ENCODE assay signal across 29 mouse cellular contexts in genomic region chr16:15272291-15272690, GRCm38 (mm10). TPM values are rescaled to one million over a fixed set of nuclear protein-coding genes. Genes with fewer than 3 reads are reported as not detected.
A peak's percentile ranks its signal among the peaks of the same experiment; 100 is the strongest.
DNase-seq lines count a peak whose midpoint lies in the region; ATAC-seq and TF ChIP-seq lines count a peak whose summit lies in the region.
"Had no signal": no experiment of that assay in that cellular context is flagged by ENCODE, and none has a peak within 500 bp of the region (broad histone marks: within the 10 kb centered on the region; RNA-seq: fewer than 3 reads in every experiment).

No protein-coding gene starts in this region.

- no peak overlapping the region for H3K9ac ChIP-seq in lung, embryonic 14.5 days
- H3K9ac ChIP-seq in lung, embryonic 16.5 days (ENCODE audit: low read length), result no peak overlapping the region
- H3K9ac ChIP-seq in limb, embryonic 13.5 days, result no peak overlapping the region
- H3K9ac ChIP-seq: embryonic facial prominence, embryonic 13.5 days; embryonic facial prominence, embryonic 15.5 days; forebrain, embryonic 12.5 days had no signal

- H3K4me2 ChIP-seq in lung, embryonic 14.5 days, result no peak overlapping the region
- no peak overlapping the region for H3K4me2 ChIP-seq in lung, embryonic 16.5 days (ENCODE audit: low read depth, low read length)
- H3K4me2 ChIP-seq in limb, embryonic 13.5 days (replicated peaks), result no peak overlapping the region
- H3K4me2 ChIP-seq: embryonic facial prominence, embryonic 13.5 days; embryonic facial prominence, embryonic 15.5 days; forebrain, embryonic 12.5 days had no signal

- H3K4me1 ChIP-seq in lung, embryonic 14.5 days (ENCODE audit: insufficient read depth), result no peaks in the 10 kb centered on the region
- H3K4me1 ChIP-seq in lung, embryonic 16.5 days (replicated peaks; ENCODE audit: control insufficient read depth, insufficient read depth, low read length), result no peaks in the 10 kb centered on the region
- H3K4me1 ChIP-seq in limb, embryonic 13.5 days, result 0 out of 2 replicates have a peak, but pooled peaks cover 4% of the 10 kb centered on the region
- H3K4me1 ChIP-seq: embryonic facial prominence, embryonic 13.5 days; embryonic facial prominence, embryonic 15.5 days; forebrain, embryonic 10.5 days; forebrain, embryonic 12.5 days had no signal

- WGBS in lung, embryonic 14.5 days, result 23% methylated on average over 1 of the region's 1 CpGs
- WGBS in lung, embryonic 16.5 days, result 42% methylated on average over 1 of the region's 1 CpGs
- 71% methylated on average over 1 of the region's 1 CpGs for WGBS in limb, embryonic 13.5 days

- no peaks in the 10 kb centered on the region for H3K36me3 ChIP-seq in lung, embryonic 14.5 days (ENCODE audit: insufficient read depth)
- no peaks in the 10 kb centered on the region for H3K36me3 ChIP-seq in lung, embryonic 16.5 days (ENCODE audit: control insufficient read depth, insufficient read depth, low read length)
- H3K36me3 ChIP-seq in limb, embryonic 13.5 days, result no peaks in the 10 kb centered on the region
- H3K36me3 ChIP-seq: embryonic facial prominence, embryonic 13.5 days; embryonic facial prominence, embryonic 15.5 days; forebrain, embryonic 10.5 days; forebrain, embryonic 12.5 days had no signal

- no peak for TF ChIP-seq CTCF in lung, embryonic 14.5 days (IDR thresholded peaks at IDR 0.05; ENCODE audit: low read depth)

- no peak for ATAC-seq in lung, embryonic 14.5 days (ENCODE audit: insufficient read depth)
- ATAC-seq in lung, embryonic 16.5 days (ENCODE audit: low read depth), result peak; percentile 64
- ATAC-seq in limb, embryonic 13.5 days (ENCODE audit: low FRiP score, low read depth), result no peak
- ATAC-seq: forebrain, embryonic 14.5 days had no signal

- H3K9me3 ChIP-seq in lung, embryonic 14.5 days (ENCODE audit: low read depth, low read length), result no peaks in the 10 kb centered on the region
- no peaks in the 10 kb centered on the region for H3K9me3 ChIP-seq in lung, embryonic 16.5 days (ENCODE audit: control insufficient read depth, low read length)
- H3K9me3 ChIP-seq in limb, embryonic 13.5 days, result no peaks in the 10 kb centered on the region
- H3K9me3 ChIP-seq: embryonic facial prominence, embryonic 13.5 days; embryonic facial prominence, embryonic 15.5 days; forebrain, embryonic 10.5 days; forebrain, embryonic 12.5 days had no signal

- intact Hi-C loops in gastrocnemius, postnatal 14 days (cut with DNase I; ENCODE audit: low total_unique reads), result no loop called here

- H3K27ac ChIP-seq in lung, embryonic 14.5 days (ENCODE audit: low read depth), result peak overlapping the region; percentile 58; the same call in 1 of the 2 replicates
- H3K27ac ChIP-seq in lung, embryonic 16.5 days (ENCODE audit: low read length), result 0 out of 2 replicates have a peak overlapping the region, but pooled peaks have one; percentile 41
- 0 out of 2 replicates have a peak overlapping the region, but pooled peaks have one; percentile 15 for H3K27ac ChIP-seq in limb, embryonic 13.5 days
- H3K27ac ChIP-seq: embryonic facial prominence, embryonic 13.5 days; embryonic facial prominence, embryonic 15.5 days; forebrain, embryonic 10.5 days; forebrain, embryonic 12.5 days had no signal

- no peak overlapping the region for H3K4me3 ChIP-seq in lung, embryonic 14.5 days (ENCODE audit: low read depth, low read length)
- no peak overlapping the region for H3K4me3 ChIP-seq in lung, embryonic 16.5 days (ENCODE audit: low read length)
- no peak overlapping the region for H3K4me3 ChIP-seq in limb, embryonic 13.5 days
- H3K4me3 ChIP-seq: embryonic facial prominence, embryonic 13.5 days; embryonic facial prominence, embryonic 15.5 days; erythroblast, embryonic 14.5 days; forebrain, embryonic 10.5 days; forebrain, embryonic 12.5 days had no signal

- H3K27me3 ChIP-seq in lung, embryonic 14.5 days (ENCODE audit: insufficient read depth, low read length), result no peaks in the 10 kb centered on the region
- no peaks in the 10 kb centered on the region for H3K27me3 ChIP-seq in lung, embryonic 16.5 days (ENCODE audit: control insufficient read depth, insufficient read depth, low read depth, low read length)
- H3K27me3 ChIP-seq in limb, embryonic 13.5 days, result no peaks in the 10 kb centered on the region
- H3K27me3 ChIP-seq: embryonic facial prominence, embryonic 13.5 days; embryonic facial prominence, embryonic 15.5 days; forebrain, embryonic 12.5 days had no signal

- peak; percentile 8 for DNase-seq in gastrocnemius, postnatal 14 days
- DNase-seq in gastrocnemius, postnatal 25 days, result no peak
- DNase-seq in lung, embryonic 14.5 days, result peak; percentile 73
- no peak for DNase-seq in lung, postnatal 14 days
- no peak for DNase-seq in lung, postnatal 36 days
- DNase-seq in thymus, postnatal 25 days, result no peak
- DNase-seq: adrenal gland, adult 2 months; adrenal gland, postnatal 10 days; adrenal gland, postnatal 25 days; cerebellum, adult 11 months; cerebellum, adult 18-20 months; cerebellum, adult 8-10 months; cerebellum, adult 9-11 months; cerebellum, postnatal 14 days; cerebellum, postnatal 36 days; embryo, embryonic 11 days had no signal

RNA-seq across cellular contexts. Expression of gene Gm21897, which starts 45.0 kb away (rescaled TPM):
- not detected for total RNA-seq in gastrocnemius, postnatal 14 days (2021)
- total RNA-seq in gastrocnemius, postnatal 25 days (2021), result not detected
- polyA plus RNA-seq in lung, embryonic 14.5 days (2014; fragmentation: Nextera tagmentation; extraction: Ambion mirVana), result not detected in 2 replicates
- polyA plus RNA-seq in lung, embryonic 16.5 days (2015; fragmentation: Nextera tagmentation; extraction: Ambion mirVana), result not detected in 2 replicates
- polyA plus RNA-seq in limb, embryonic 13.5 days (2015; fragmentation: Nextera tagmentation; extraction: Ambion mirVana), result not detected in 2 replicates
- total RNA-seq: adrenal gland, adult 2 months; adrenal gland, postnatal 10 days; adrenal gland, postnatal 25 days; adrenal gland, postnatal 4 days; MEL had no signal
- polyA plus RNA-seq: adrenal gland, adult 2 months; brain, embryonic 14.5 days; C2C12; embryonic facial prominence, embryonic 11.5 days; embryonic facial prominence, embryonic 13.5 days; embryonic facial prominence, embryonic 15.5 days; erythroblast, embryonic 14.5 days; forebrain, embryonic 10.5 days; forebrain, embryonic 12.5 days; forebrain, embryonic 14.5 days had no signal

Comparison
In these comparisons a context has a peak if more than half of its experiments do, and no peak if none do; other contexts are left out.
1. DNase-seq: peak in gastrocnemius, postnatal 14 days (single experiment) and lung, embryonic 14.5 days (single experiment); none in gastrocnemius, postnatal 25 days (single experiment), lung, postnatal 14 days (single experiment), lung, postnatal 36 days (single experiment) and thymus, postnatal 25 days (single experiment).
2. Peak in every context shown above with its lines, with median percentiles within 50 percentile points of each other: H3K27ac ChIP-seq.